Mouse (Mus musculus) kidney, postnatal 0 days (tissue): ENCODE results near the gene 1700017D01Rik. TPM values are rescaled to one million over a fixed set of nuclear protein-coding genes. Genes with fewer than 3 reads are reported as not detected.
"Not testable (repeated sequence)": the region's sequence is repeated elsewhere in the genome, so short reads cannot be mapped to it uniquely, and the experiment has no call there.

Experiments
- ATAC-seq: fragments of 200-750 bp; cut with Nextera tagmentation; replicated peaks from 2 replicates; pipeline ENCODE4 v1.8.0; 2017; ENCODE audit warnings: low read depth, moderate number of reproducible peaks, moderate TSS enrichment, moderate library complexity; ENCODE audit not compliant: low FRiP score
- DNase-seq: peaks from one replicate; pipeline ENCODE4 v3.0.0-alpha.2; 2016; ENCODE audit warnings: low spot score
- H3K27ac ChIP-seq: fragments of 300-500 bp; sonication (generic); 2 replicates; pipeline ENCODE4 v1.5.1; 2014; ENCODE audit warnings: mild to moderate bottlenecking
- H3K27me3 ChIP-seq: fragments of 300-500 bp; sonication (generic); 2 replicates; pipeline ENCODE4 v1.6.1; 2014; ENCODE audit warnings: low read length, mixed read lengths; ENCODE audit not compliant: insufficient read depth
- H3K36me3 ChIP-seq: fragments of 300-500 bp; sonication (generic); 2 replicates; pipeline ENCODE4 v1.6.1; 2014; ENCODE audit warnings: low read length, mixed read lengths; ENCODE audit not compliant: insufficient read depth
- H3K4me1 ChIP-seq: fragments of 300-500 bp; sonication (generic); replicated peaks from 2 replicates; pipeline ENCODE4 v1.6.1; 2014; ENCODE audit warnings: antibody characterized with exemption, low read length, mixed read lengths; ENCODE audit not compliant: insufficient read depth
- H3K4me2 ChIP-seq: fragments of 300-500 bp; sonication (generic); 2 replicates; pipeline ENCODE4 v1.6.1; 2014; ENCODE audit warnings: mild to moderate bottlenecking, low read length, moderate library complexity, mixed read lengths
- H3K4me3 ChIP-seq: fragments of 300-500 bp; sonication (generic); replicated peaks from 2 replicates; pipeline ENCODE4 v1.5.1; 2014; ENCODE audit warnings: low read depth, low read length
- H3K9ac ChIP-seq: fragments of 300-500 bp; sonication (generic); 2 replicates; pipeline ENCODE4 v1.6.1; 2014; ENCODE audit warnings: low read depth, low read length
- H3K9me3 ChIP-seq: fragments of 300-500 bp; sonication (generic); replicated peaks from 2 replicates; pipeline ENCODE4 v1.6.1; 2016; ENCODE audit warnings: low read length, inconsistent platforms, mixed read lengths
- CTCF ChIP-seq: IDR thresholded peaks from 2 replicates; pipeline ENCODE4 v1.5.1; 2016; ENCODE audit warnings: antibody characterized with exemption, low read depth, mild to moderate bottlenecking, moderate library complexity
- whole genome bisulfite sequencing: fragments of 180-500 bp; shearing (Covaris S2); extraction: QIAGEN DNeasy Blood & Tissue Kit; methylation state at CpG from one replicate; pipeline ENCODE4 v1.1.7; 2014; 5-methylcytosine and 5-hydroxymethylcytosine counted together
- polyA plus RNA-seq: library from polyadenylated mRNA; unstranded; fragments of >200 nt; fragmentation: Nextera tagmentation; extraction: Ambion mirVana; gene quantifications from 2 replicates; pipeline ENCODE4 v1.2.1, GENCODE M21; 2015

Gene 1700017D01Rik
- polyA plus RNA-seq, 1 experiment from 2014 or later, result not detected

GRCm38 (mm10) chr19:11065202-11065875 lies 65.3 kb downstream of the 1700017D01Rik start:
- Histone ChIP-seq H3K4me2 (no peak overlapping the region), H3K9ac (no peak overlapping the region), H3K27ac (no peak overlapping the region), H3K4me1 (no peaks in the 10 kb centered on the region), H3K27me3 (no peaks in the 10 kb centered on the region), H3K4me3 (no peak overlapping the region), H3K36me3 (no peaks in the 10 kb centered on the region), H3K9me3 (no peaks in the 10 kb centered on the region)
- 71% methylated on average over 2 of the region's 2 CpGs for WGBS
- DNase-seq, result no peak
- ATAC-seq, result no peak
- no peak for TF ChIP-seq CTCF

- 85% methylated on average over 1 of the region's 1 CpGs for WGBS
- Histone ChIP-seq H3K4me2 (no peak overlapping the region), H3K4me3 (no peak overlapping the region), H3K27ac (no peak overlapping the region), H3K36me3 (no peaks in the 10 kb centered on the region), H3K9me3 (no peaks in the 10 kb centered on the region), H3K4me1 (no peaks in the 10 kb centered on the region), H3K27me3 (no peaks in the 10 kb centered on the region), H3K9ac (no peak overlapping the region)
- TF ChIP-seq CTCF, result no peak
- DNase-seq (no peak), ATAC-seq (no peak)
Observed at GRCm38 (mm10) chr19:11060900-11061299, 69.8 kb downstream of the 1700017D01Rik start.

GRCm38 (mm10) chr19:11059967-11060366 lies 70.7 kb downstream of the 1700017D01Rik start:
- no peak for DNase-seq
- TF ChIP-seq CTCF, result no peak
- Histone ChIP-seq H3K9ac (no peak overlapping the region), H3K9me3 (no peaks in the 10 kb centered on the region), H3K27ac (no peak overlapping the region), H3K4me2 (no peak overlapping the region), H3K36me3 (no peaks in the 10 kb centered on the region), H3K4me1 (no peaks in the 10 kb centered on the region), H3K4me3 (no peak overlapping the region), H3K27me3 (no peaks in the 10 kb centered on the region)
- no peak for ATAC-seq

- not testable (repeated sequence) for H3K9me3 ChIP-seq, H3K27ac ChIP-seq, H3K9ac ChIP-seq, H3K4me1 ChIP-seq, H3K4me3 ChIP-seq, H3K27me3 ChIP-seq, H3K4me2 ChIP-seq, H3K36me3 ChIP-seq, ATAC-seq, DNase-seq
- WGBS, result 93% methylated on average over 1 of the region's 1 CpGs
Observed at GRCm38 (mm10) chr19:11055700-11056099, 75.0 kb downstream of the 1700017D01Rik start.

- Histone ChIP-seq H3K36me3 (no peaks in the 10 kb centered on the region), H3K4me1 (no peaks in the 10 kb centered on the region), H3K27ac (no peak overlapping the region), H3K9ac (no peak overlapping the region), H3K4me3 (no peak overlapping the region), H3K27me3 (no peaks in the 10 kb centered on the region), H3K9me3 (no peaks in the 10 kb centered on the region), H3K4me2 (no peak overlapping the region)
- DNase-seq (no peak), ATAC-seq (no peak)
- no peak for TF ChIP-seq CTCF
- 63% methylated on average over 3 of the region's 3 CpGs for WGBS
Observed at GRCm38 (mm10) chr19:11053277-11053676, 77.4 kb downstream of the 1700017D01Rik start.

GRCm38 (mm10) chr19:11052877-11053276 lies 77.8 kb downstream of the 1700017D01Rik start:
- no peak for ATAC-seq
- H3K27ac ChIP-seq, result no peak overlapping the region
- DNase-seq, result no peak
- H3K9ac ChIP-seq, result no peak overlapping the region
- TF ChIP-seq CTCF, result no peak
- H3K4me3 ChIP-seq, result no peak overlapping the region
- H3K4me2 ChIP-seq, result no peak overlapping the region
- WGBS, result 54% methylated on average over 5 of the region's 5 CpGs
- no peaks in the 10 kb centered on the region for H3K27me3 ChIP-seq
- H3K4me1 ChIP-seq, result no peaks in the 10 kb centered on the region
- H3K9me3 ChIP-seq, result no peaks in the 10 kb centered on the region
- no peaks in the 10 kb centered on the region for H3K36me3 ChIP-seq

GRCm38 (mm10) chr19:11050286-11050685 lies 80.4 kb downstream of the 1700017D01Rik start:
- no peaks in the 10 kb centered on the region for H3K9me3 ChIP-seq
- no peak for DNase-seq
- TF ChIP-seq CTCF, result no peak
- H3K36me3 ChIP-seq, result no peaks in the 10 kb centered on the region
- H3K27ac ChIP-seq, result no peak overlapping the region
- ATAC-seq, result no peak
- no peak overlapping the region for H3K9ac ChIP-seq
- no peaks in the 10 kb centered on the region for H3K27me3 ChIP-seq
- no peak overlapping the region for H3K4me3 ChIP-seq
- H3K4me1 ChIP-seq, result no peaks in the 10 kb centered on the region
- no peak overlapping the region for H3K4me2 ChIP-seq
- WGBS, result 76% methylated on average over 2 of the region's 2 CpGs
